Mouse (Mus musculus): ENCODE results near the gene Hist1h4k.
"Not testable (repeated sequence)": the region's sequence is repeated elsewhere in the genome, so short reads cannot be mapped to it uniquely, and the experiment has no call there.

Hist1h4k gene

GRCm38 (mm10) chr13:21750159-21751017, at the start of gene Hist1h4k:
Gene Hist1h4k (minus strand): TSS chr13:21750505.
- DNase-seq (ENCODE audit: low spot score in 2 of 2) = peak; percentile 87 to 88

DNA sequence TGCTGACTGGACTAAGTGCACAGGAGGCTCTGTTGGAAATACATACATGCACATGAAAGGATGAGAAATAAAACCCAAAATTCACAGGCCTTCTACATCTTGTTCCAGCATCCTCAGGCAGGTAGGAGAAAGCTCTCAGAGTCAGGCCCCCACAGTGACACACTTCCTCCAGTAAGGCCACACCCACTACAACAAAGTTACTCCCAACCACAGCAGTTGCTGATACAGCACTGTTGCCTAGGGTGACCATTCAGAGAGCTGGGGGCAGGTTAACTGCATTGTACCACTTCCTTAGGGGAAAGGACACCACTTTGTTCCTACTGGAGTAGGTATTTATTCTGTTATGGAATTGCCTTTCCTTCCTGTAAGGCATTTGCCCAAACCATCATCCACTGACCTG, 46.9 kb upstream of the Hist1h4k start:
- DNase-seq (ENCODE audit: low spot score in 2 of 2) = not testable (repeated sequence)

DNA sequence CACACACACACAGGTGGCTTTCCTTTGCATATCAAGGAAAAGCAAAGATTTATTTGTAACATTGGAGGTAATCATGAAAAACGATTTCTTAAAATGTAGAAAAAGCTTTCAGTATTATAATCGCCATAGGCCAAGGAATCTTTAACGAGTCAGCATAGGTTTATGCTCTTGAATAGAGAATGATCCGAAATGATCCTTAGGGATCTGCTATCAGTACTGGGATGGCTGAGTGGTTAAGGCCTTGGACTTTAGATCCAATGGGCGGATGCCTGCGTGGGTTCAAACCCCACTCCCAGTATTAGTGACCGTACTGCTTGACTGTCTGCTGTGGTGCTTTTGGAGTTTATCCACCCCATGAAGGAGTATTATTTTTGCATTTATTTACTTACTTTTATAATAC, 45.3 kb upstream of the Hist1h4k start:
- DNase-seq (ENCODE audit: low spot score in 2 of 2) = no peak

GRCm38 (mm10) chr13:21790601-21791283, 40.4 kb upstream of the Hist1h4k start:
- DNase-seq (ENCODE audit: low spot score in 2 of 2) = no peak

DNA sequence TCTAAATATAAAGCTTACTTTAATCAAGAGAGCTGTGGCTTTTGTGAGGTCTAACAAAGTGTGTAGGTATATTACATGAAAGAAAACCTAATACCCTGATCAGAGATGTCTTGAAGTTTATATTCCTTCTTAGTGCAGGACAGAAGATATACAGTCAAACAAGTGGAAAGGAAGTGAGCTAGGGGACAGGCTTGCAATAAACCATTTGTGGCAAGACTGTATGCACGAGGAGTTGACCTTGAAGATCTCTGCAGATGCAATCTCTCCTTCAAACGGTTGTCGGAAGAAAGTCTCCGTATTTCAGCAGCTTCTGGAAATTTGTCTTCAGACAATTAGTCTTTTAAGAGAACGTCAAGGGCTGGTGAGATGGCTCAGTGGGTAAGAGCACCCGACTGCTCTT, 39.6 kb upstream of the Hist1h4k start:
- DNase-seq (ENCODE audit: low spot score in 2 of 2) = no peak

DNA sequence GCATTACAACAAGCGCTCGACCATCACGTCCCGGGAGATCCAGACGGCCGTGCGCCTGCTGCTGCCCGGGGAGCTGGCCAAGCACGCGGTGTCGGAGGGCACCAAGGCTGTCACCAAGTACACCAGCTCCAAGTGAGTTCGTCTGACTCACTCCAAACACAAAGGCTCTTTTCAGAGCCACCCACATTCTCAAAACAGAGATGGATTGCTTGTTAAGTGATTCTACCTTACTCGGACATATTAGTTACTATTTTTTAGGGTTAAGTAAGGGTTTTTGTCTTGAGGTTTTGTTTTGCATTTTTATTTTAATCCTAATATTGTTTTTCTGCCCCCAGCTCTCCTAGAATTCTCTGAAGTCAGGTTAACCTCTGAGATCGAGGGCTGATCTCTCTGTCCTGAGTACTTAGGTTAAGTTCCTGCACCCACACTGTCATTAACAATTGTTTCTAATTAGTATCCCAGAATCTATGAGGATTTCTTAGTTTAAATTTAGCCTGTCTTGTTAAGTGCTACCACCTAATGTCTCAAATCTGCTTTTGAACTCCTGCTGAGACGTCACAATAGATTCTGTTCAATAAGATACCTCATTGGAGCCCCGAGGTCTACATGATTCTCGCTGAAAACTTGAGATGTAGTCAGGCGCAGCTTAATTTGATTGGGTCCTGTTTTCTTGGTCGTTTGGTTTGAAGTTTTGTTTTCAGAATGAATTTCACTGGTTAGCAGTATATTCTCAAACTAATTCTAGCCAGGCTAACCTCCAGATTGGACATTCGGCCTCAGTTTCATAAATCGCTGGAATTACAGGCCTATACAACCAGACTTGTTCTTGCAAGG, 37.7 kb upstream of the Hist1h4k start:
- no peak for DNase-seq (ENCODE audit: low spot score in 2 of 2)

DNA sequence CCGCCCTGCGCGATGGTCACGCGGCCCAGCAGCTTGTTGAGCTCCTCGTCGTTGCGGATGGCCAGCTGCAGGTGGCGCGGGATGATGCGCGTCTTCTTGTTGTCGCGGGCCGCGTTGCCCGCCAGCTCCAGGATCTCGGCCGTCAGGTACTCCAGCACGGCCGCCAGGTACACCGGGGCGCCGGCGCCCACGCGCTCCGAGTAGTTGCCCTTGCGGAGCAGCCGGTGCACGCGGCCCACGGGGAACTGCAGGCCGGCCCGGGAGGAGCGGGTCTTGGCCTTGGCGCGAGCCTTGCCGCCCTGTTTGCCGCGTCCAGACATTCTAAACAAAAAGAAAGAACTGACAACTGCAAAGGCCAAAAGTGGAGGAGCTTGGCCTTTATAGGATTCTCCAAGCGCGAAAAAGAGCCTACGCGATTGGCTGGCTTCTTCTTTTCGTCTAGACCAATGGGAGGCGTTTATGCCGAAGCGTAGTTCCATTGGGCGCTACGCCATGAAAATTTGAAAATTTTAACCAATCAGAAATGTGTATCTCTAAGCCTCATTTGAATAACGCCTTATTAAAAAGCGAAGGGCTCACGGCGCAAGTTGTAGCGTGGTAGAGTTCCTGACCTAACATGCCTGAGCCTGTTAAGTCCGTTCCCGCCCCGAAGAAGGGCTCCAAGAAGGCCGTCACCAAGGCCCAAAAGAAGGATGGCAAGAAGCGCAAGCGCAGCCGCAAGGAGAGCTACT, 36.8 kb upstream of the Hist1h4k start, which contains the start of the genes Hist1h2an and Hist1h2bp:
Hist1h2an (minus strand) TSS at position 320 of the 731 bp plus-strand sequence.
Hist1h2bp (plus strand) TSS at position 563 of the 731 bp plus-strand sequence.
- DNase-seq (ENCODE audit: low spot score in 2 of 2) = peak; percentile 82 to 90

DNA sequence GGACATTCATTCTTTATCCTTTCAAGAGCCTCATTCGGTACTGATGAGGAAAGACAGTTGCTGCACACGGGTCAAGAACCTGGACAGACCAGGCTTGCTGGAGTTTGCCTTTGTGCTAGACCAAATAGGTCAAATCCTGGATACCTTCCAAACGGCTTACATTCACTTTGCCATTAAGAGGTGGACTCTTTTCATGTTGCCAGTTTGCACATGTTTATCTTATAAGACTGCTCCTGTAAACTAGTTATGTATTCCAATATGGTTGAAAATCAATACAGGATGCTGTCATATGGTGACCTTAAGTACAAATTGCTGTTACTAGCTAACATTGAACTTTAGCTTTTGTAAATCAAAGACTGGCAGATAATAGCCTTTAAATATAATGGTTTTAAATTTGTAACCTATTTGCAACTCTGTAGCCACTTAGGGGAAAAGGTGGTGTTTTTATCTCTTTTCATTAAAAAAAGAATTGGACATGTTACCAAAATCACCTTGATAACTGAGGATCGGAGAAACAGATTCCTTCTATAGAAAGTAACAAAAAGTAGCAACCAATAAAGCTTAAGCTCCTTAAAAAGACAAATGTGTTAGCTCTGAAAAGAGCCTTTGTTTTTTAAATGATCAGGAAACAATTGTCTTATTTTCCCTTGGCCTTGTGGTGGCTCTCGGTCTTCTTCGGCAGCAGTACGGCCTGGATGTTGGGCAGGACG, 36.0 kb upstream of the Hist1h4k start:
- no peak for DNase-seq (ENCODE audit: low spot score in 2 of 2)

- DNase-seq (ENCODE audit: low spot score in 2 of 2) = no peak
Measured at GRCm38 (mm10) chr13:21784311-21784710, 34.0 kb upstream of the Hist1h4k start.

DNA sequence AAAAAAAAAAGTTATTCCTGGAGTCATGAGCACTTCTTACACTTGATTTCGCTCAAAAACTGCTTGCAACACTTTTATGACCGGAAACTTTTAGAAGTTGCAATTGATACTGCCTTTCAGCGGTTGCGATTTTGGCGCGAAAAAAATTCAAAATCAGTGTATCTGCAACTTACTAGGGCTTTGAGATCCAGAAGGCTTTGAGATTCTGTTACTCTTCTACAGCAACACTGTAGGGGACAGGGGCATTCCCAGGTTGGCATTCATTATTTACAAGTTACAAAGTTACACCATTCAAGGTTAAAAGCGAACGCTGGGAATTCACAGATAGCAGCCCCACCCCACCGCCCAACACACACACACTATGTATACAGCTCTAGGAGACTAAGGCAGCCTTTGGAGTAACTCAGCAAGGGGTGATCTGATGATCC, 33.4 kb upstream of the Hist1h4k start:
- DNase-seq (ENCODE audit: low spot score in 2 of 2) = no peak

DNA sequence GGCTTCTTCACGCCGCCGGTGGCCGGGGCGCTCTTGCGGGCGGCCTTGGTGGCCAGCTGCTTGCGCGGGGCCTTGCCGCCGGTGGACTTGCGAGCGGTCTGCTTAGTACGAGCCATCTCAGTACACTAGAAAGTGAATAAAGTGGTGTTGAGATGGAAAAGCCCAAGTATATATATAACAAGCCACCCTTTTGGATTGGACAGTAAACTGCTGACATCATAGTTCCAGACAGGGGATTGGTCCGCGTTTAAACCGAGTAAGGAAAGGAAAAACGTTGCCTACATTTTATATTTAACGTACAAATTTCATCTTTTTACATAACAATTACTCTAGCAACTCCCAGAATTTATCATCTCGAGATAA, 32.9 kb upstream of the Hist1h4k start, which contains the start of gene Hist1h3i:
Hist1h3i (minus strand) TSS at position 116 of the 363 bp plus-strand sequence.
- DNase-seq (ENCODE audit: low spot score in 2 of 2) = peak; percentile 19 to 29

DNA sequence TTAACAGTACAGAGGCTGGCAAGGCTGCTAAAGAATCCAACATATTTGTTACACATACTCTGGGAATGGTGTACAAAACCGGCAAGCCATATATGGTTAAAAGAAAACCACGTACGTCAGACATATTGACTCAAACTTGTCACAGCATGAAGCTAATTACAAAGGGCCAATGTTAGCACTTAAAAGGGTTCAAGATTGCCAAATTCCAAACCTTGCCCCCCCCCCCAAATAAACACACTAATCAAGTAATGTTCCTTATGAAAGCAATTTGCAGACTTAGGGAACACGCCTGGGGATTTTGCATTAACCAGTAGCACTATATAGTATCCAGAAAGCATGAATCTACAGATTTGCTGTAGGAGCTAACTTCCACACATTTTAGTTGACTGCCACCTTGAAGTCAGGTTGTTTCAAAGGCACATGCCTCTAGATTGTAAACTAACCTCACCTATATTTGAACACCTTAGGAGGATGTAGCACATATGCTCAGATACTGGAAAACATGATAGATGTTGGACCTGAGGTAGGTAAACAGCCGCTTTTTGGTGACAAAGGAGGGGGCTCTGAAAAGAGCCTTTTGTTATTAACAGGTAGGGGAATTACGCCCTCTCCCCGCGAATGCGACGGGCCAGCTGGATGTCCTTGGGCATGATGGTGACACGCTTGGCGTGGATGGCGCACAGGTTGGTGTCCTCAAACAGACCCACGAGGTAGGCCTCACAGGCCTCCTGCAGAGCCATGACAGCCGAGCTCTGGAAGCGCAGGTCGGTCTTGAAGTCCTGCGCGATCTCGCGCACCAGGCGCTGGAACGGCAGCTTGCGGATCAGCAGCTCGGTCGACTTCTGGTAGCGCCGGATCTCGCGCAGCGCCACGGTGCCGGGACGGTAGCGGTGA, 32.3 kb upstream of the Hist1h4k start:
- not testable (repeated sequence) for DNase-seq (ENCODE audit: low spot score in 2 of 2)

DNA sequence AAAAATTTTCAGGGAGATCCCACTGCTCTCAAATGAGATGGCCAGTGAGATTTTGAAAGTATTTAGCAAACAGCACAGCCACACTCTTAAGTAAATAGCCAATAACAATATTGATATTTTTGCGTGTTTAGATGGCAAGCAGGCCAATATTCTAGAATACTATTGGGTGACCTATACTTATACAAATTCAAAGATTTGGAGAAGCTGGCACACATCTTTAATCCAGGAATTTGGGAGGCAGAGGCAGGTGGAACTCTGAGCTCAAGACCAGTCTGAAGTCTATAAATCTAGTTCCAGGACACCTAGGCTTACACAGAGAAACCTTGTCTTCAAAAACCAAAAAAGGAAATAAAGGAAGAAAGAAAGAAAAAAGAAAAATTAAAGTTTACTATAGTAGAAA, 31.3 kb upstream of the Hist1h4k start:
- DNase-seq (ENCODE audit: low spot score in 2 of 2) = no peak

GRCm38 (mm10) chr13:21781021-21781555, 30.8 kb upstream of the Hist1h4k start:
- no peak for DNase-seq (ENCODE audit: low spot score in 2 of 2)

DNA sequence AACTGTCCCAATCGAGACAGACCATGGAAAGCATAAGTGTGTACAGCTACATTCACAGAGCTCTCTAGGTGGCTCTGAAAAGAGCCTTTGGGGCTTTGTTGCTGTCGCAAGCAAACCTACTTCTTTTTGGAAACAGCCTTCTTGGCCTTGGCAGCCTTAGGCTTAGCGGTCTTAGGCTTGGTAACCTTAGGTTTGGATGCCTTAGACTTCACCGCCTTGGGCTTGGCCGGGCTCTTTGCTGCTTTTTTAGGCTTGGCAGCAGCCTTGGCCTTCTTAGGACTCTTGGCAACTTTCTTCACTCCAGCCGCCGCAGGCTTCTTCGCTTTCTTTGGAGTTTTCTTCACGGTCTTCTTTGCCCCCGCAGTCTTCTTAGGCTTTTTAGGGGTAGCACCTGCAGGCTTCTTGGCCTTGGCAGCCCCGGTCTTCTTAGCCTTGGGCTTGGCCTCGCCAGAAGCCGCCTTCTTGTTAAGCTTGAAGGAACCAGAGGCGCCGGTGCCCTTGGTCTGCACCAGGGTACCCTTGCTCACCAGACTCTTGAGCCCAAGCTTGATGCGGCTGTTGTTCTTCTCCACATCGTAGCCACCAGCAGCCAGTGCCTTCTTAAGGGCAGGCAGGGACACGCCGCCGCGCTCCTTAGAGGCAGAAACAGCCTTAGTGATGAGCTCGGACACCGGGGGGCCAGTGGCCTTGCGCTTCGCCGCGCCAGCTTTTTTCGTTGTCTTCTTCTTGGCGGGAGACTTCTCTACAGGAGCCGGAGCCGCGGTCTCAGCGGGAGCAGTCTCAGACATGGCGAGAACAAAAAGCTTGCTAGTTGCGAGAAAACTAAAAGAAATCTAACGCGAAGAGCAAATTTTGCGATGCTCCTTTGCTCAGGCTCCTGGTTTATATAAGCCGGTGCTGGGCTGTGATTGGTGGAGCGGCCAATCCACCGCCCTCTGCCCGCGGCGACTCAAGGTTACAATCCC, 29.7 kb upstream of the Hist1h4k start, which contains the start of gene Hist1h1b:
Hist1h1b (minus strand) TSS at position 859 of the 965 bp plus-strand sequence.
- DNase-seq (ENCODE audit: low spot score in 2 of 2) = peak; percentile 12 to 28

GRCm38 (mm10) chr13:21778814-21779766, 28.8 kb upstream of the Hist1h4k start:
- peak; percentile 51 to 59 for DNase-seq (ENCODE audit: low spot score in 2 of 2)

GRCm38 (mm10) chr13:21755707-21756106, 5.4 kb upstream of the Hist1h4k start:
- no peak for DNase-seq (ENCODE audit: low spot score in 2 of 2)
